Mouse (Mus musculus): Measurements from ENCODE around the gene Ppp2r5e.
"Not testable (repeated sequence)": the region's sequence is repeated elsewhere in the genome, so short reads cannot be mapped to it uniquely, and the experiment has no call there.

Gene Ppp2r5e

DNA sequence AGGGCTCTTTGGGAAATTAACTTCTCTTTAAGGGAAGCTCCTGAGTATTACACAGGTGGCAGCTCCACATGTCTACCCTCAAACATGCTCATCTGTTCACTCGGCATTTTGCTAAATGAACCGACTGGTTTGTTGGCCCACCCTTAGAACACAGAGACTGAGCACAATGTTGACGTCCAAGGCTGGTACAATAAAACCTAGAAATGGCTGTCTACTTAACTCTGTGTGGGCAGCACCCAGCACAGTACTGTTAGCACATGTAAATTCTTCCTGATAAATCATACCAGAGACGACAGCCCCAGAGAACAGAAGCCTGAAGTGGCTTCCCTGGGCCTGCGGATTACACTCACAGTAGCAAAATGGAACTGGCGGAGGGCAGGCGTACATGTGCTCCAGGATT is 59.5 kb downstream of the Ppp2r5e start:
- no peak for DNase-seq

DNA sequence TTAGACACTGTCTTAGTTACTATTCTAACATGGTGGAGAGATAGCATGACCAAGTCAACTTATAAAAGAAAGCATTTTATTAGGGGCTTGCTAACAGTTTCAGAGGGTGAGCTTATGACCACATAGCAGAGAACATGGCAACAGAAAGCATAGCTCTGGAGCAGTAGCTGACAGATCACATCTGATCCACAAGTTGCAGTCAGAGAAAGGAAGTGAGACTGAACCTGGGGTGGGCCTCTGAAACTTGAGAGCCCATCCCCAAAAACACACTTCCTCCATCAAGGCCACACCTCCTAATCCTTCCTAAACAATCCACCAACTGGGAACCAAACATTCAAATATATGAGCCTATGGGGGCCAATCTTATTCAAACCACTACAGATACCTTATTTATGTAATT is 62.9 kb downstream of the Ppp2r5e start:
- DNase-seq: no peak

DNA sequence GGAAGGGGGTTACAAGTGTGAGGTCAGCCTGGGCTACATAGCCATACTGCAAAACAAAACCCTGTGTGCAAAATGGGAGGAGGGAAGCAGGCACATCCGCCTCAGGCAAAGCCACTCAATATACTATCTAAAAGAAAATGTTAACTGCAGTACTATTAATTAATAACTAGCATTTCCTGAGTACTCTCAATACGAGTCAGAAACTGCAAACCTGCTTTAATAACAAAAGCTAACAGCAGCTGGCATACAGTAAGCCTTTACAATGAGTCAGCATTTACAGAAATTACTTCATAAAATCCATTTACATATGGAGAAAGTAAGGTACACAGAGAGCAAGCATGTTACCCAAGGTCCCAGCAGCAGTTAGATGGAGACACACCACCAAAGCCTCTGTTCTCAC is 64.2 kb downstream of the Ppp2r5e start:
- no peak for DNase-seq

DNA sequence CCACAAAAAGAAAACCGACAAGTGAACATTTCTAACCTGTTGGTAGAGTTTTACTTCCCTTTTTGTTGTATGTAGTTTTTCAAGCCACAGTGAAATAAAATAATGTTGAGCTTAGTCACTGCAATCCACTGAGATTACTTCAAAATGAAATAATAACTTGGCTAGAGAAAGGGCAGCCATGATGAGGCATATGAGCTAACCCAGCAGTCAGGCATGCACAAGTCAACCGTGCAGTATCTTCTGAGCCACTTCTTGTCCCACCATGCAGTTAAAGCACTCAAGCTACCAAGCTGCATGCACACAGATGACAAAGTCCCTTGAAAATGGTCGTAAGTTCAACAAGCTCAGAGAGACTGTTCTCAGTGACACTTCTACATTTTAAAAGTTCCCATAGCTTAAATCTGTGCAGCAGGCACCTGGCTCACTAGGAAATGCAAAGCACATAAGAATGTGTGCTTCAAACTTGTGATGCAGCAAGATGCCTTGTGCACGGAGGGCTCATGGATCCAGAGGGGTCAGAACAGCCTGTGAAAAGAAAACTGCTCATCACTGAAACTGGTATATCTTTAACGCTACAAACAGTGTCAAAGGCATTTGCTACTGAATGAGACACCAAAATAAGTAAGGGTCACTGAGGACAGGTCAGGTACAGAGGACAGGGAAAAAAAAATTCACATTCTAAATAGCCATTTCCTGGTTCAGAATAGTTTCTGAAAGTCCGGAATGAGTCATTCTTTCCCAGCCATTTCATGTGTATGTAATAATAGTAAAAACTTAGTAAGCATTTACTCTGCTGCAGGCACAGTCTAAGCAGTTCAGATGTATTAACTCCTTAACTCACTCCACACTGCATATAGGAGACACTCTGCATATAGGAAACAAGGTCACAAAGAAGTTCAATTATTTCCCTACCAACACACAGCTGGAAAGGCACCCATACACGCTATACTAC is 66.9 kb downstream of the Ppp2r5e start:
- no peak for DNase-seq

DNA sequence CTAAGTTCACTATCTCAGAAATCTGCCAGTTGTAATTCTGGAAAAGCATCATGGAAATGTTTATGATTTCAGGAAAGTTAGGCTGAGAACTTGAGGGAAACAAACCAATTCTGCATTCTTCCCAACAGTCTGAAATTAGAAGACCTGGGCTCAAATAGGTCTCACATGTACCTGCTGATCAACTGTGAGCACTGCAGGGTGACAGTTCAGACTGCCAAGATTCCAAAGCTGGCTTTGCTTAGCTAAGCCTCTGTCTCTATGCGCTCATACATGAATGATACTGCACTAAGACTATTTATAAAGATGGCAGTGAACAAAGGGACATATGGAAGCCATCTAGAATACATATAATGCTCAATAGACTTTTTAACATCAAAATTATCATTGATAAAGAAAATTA is 67.7 kb downstream of the Ppp2r5e start:
- peak; percentile 65 for DNase-seq

DNA sequence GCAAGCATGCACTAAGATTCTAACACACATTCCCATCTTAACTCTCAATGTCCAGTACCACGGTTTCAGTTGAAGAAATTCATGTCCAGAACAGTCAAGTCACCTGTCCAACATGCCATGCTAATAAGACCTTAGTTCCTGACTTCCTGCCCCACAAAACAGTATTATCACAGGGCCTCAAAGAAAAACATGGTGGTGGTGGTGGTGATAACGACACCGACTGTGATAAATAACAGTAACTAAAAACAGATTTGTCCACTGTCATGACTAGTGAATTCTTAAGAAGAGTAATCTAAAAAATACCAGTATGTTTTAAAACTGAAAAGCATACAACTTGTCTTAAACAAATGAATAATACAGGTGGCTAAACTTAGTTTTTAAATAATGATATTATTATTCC is 71.8 kb downstream of the Ppp2r5e start:
- no peak for DNase-seq

DNA sequence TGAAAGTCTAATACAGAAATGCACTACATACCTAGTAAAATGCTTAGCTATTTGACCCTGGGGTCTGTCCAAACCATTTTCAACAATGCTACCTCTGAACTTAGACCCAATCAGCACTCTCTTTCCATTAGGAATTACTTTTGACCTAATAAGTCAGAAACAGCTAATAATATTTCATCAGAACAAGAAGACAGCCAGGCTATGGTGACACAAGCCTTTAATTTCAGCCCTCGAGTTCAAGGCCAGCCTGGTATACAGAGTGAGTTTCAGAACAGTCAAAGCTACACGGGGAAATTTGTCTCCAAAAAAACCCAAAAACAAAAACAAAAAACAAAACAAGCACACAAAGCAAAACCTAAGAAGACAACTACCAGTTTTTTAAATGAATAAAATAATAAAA is 73.1 kb downstream of the Ppp2r5e start:
- no peak for DNase-seq

DNA sequence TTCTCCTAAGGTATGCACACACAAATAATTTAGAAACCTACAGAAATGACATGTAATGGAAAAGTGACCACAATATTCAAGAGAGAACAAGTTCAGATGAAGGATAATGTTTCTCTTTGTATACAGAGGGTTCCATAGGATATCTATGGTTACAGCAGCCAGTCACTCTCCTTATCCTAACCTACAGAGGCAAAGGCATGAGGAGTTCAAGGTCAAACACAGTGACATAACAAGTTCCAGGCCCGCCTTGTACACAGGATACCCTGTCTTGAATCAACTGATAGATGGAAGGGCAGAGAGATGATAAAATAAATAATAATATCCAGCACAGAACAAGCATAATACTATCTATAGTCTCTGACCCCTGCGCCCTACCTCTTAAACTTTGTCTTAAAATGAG is 73.7 kb downstream of the Ppp2r5e start:
- no peak for DNase-seq

DNA sequence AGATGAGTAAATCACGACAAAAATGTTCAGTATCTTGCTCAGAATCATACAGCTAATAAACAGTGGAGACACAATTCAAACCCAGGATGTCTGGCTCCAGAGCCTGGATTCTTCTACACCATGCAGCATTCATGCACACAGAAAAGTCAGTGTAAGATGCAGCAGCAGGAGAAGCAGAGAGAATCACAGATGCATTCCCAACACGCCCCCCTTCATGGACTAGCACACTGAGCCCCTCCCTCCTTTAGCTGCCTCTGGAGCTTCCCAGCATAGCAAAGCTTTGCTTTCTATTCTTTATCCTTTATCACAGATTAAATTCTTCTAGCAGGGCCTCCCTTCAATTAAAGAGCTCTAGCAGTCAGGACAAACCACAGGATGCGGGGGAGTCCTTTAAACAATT is 75.7 kb downstream of the Ppp2r5e start:
- DNase-seq: no peak

DNA sequence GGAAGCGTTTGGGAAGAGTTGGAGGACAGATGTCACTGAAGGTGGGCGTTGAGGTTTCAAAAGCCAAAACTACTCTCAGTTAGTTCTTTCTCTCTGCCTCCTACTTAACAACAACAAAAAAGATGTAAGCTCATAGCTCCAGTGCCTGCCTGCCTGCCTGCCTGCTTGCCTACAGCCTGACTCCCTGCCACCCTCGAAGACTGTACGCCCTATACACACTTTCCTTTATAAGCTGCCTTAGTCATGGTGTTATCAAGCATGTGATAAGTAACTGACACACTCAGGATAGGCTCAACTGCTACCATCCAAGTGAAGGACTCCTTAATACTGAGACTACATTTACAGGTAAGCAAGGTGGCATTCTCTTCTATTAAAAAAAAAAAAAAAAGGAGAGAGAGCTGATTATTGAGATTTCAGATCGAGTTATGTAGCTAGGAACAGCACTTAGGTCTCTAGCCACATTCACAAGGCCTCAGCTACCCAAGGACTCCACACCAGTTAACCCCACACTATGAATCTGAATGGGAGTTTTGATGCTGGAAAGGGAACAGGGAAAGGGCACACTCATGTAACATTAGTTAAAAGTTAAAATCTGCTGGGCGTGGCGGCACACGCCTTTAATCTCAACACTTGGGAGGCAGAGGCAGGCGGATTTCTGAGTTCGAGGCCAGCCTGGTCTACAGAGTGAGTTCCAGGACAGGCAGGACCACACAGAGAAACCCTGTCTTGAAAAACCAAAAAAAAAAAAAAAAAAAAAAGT is 76.7 kb downstream of the Ppp2r5e start:
- no peak for DNase-seq

DNA sequence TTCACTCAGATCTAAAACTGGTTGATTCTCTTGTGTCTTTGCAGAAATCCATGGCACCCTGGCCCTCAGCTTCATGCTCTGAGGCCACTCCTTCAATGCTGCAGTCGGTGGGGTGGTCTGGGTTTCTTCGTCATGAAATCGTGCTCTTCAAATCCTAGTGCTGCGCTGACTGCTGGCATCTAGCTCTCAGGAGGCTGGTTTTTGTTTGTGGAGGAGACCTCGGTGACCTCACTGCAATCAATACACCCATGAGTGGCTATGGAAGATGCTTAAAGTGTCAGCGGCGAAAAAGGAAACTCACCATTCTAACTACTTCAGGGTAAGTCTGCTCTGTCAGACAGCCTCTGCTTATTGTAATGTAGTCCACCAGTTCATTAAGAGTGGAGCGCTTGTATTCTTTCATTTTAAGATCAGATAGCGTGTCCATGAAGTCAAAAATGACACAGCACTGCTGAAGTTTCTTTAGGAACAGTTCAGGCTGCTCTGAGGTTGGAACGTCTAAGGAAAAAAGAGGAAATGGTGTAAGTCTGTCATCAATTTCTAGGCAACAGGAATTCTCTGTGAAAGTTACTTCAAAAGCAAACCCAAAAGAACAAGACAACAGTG is 80.6 kb downstream of the Ppp2r5e start:
- no peak for DNase-seq

DNA sequence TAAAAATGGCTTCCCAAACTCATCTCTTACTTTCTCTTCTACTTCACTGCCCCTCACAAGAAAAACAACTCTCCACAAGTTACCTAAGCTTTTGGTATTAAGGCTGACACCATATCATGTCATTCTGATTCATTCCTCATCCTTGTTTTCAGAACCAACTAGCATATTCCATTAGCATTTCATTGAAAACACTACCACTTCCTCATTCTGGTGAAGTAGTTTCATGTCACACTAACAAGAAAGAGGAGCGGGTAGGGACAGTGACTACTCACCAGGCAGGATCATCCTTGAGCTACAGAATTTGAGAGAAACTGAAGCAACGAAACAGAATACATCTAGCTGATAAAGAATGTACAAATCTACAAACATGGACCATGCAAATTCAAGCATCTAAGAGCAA is 84.5 kb downstream of the Ppp2r5e start:
- no peak for DNase-seq

DNA sequence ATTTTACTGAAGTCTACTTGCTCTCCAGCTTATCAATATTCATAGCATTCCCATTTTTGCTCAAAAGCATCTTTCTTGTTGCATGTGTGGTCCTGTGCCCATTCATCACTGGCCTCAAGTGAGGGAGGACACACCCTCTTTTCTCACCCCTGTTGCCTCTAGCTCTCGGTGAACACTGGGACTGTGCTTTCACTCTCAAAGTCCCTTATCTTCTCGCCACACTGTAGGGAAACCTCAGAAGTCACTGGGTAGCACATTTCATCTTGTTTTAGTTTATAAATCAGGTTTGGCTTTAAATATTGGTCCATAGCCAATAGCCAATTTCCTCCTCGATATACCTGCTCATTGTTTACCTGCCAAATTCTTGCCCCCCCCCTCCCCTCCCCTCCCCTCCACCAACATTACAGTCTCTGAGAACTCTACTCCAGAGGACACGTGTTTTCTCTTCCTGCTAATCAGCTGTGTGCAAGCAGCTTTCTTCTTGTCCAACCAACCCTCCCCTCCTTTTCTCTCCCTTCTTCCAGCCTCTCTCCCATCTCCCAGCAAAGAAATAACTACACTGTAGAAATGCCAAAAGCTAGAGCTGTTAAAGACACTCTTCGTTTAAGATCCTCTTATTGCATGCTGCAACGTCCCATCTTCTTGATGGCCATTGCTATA is 90.9 kb downstream of the Ppp2r5e start:
- DNase-seq: no peak

DNA sequence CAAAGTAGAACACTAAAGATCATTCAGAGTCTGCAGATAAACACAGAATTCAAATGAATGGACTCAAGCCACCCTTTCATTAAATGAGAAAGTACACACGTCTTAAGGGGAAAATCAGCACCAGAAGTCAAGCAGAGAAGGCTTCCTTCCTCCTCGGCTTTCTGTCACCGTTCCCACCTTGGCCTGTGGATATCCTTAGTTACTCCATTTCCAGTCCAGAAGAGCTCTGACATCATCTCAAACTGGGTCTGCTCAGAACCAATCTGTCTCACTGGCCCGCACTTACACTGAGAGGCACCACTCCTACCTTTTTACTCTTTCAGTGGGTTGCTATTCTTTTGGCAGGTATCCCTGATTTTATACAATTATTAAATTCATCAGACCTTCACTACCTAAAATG is 93.4 kb downstream of the Ppp2r5e start:
- DNase-seq: peak; percentile 51

DNA sequence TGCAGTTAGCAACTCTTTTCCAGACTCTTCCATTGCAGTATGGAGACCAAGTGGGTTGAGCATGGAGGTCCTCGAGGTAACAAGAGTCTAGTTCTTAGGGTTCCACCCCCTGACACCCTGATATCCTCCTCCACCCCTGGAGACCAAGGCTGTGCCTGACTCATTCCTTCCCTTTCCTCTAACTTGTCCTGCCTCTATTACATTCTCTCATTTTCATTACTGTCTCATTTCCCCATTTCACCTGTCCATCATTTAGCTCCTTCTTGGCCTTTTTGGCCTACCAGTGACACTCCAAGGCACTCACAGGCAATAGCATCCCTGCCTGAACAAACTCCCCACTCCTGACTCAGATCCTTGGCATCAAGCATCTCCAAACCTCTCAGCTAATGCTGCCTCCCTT is 98.3 kb downstream of the Ppp2r5e start:
- DNase-seq: no peak

DNA sequence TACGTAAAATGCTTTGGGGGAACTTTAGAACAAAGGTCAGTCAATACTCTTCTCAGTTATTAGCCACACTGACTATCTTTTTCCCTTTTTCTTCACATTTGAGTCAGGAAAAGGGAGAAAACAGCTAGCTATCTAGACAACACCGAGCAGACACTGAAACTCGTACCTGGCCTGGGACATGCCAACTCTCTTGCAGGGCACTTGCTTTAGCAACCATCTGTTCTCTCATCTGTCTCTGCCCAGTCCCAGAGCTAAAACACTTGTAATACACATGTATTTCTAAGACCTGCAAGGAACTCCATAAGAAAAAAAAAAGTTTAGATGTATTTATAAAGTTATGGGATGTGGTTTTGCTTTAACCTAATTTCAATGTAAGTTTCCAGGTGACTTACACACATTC is 100.4 kb downstream of the Ppp2r5e start:
- peak; percentile 46 for DNase-seq

DNA sequence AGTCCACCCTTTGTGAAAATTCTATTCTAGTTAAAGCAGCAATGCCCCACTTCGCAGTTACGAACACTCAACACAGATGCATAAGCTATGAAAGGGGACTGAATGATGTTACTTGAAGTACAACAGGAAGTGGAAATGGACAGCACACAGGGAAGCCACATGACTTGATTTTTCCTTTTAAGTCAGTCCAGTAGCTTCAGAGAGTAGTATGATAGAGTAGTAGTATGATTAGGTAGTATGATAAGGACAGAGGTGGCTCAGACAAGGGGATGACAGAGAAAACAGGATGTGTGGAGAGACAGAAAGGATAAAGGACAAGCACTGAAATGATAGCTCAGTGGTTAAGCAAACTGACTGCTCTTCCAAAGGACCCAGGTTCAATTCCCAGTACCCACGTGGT is 101.4 kb downstream of the Ppp2r5e start:
- DNase-seq: no peak

DNA sequence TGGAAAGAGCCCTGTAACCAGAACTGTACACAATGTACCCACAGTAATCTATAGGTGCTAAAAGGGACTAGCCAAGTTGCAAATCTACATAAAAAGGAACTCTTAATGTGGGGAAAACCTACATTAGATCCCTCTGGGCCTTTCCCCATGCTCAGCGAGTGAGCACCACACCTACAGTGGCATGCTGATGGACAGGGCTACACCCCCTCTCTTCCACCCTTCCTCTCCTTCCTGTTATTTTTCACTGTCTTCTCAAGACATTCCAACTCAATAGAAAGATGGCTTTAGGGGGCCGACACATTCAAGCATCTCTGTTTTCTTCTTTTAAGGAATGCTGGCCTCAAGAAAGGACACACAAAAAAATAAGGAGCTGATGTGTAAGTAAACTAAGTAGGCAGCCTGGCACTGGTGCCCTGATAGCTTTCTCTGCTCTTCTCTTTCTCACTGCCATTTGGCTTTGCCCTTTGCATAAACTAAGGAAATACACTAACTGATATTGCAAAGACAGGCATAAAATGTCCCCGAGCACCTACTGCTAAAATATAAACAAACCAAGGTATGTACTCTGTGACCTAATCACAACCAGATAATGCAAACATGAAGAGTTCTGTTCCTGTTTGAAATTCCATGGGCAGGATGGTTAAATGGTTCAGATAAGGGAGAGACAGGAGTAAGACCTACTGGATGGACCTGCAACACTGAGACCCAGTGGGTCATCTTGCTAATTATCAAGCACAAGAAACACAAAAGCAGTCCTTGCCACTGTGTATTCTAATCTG is 103.3 kb downstream of the Ppp2r5e start:
- DNase-seq: no peak

DNA sequence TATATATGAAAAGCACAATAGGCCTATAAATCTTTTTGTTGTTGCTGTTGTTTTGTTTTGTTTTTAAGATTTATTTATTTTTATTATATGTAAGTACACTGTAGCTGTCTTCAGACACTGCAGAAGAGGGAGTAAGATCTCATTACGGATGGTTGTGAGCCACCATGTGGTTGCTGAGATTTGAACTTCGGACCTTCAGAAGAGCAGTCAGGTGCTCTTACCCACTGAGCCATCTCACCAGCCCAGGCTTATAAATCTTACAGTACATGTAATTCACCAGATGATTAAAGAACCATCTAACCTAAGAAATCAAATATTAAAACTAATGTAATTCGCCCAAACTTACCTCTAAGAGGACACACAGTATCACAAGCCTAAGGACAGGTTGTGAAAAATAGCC is 103.9 kb downstream of the Ppp2r5e start:
- DNase-seq: not testable (repeated sequence)

DNA sequence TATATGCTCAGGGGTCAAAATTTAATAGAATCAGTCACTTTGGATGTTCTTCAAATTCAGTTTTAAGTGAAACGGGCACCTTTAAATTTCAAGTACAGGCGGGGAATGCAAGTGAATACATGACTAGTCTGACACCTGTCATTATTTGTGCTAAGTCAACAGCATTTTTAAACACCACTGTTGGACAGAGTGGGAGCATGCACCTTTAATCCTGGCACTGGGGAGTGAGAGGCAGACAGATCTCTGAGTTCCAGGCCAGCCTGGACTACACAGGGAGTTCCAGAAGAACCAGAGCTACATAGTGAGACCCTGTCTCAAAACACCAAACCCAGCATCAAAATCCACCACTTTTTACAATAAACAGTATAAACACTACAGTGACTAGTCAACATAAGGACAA is 108.5 kb downstream of the Ppp2r5e start:
- no peak for DNase-seq

DNA sequence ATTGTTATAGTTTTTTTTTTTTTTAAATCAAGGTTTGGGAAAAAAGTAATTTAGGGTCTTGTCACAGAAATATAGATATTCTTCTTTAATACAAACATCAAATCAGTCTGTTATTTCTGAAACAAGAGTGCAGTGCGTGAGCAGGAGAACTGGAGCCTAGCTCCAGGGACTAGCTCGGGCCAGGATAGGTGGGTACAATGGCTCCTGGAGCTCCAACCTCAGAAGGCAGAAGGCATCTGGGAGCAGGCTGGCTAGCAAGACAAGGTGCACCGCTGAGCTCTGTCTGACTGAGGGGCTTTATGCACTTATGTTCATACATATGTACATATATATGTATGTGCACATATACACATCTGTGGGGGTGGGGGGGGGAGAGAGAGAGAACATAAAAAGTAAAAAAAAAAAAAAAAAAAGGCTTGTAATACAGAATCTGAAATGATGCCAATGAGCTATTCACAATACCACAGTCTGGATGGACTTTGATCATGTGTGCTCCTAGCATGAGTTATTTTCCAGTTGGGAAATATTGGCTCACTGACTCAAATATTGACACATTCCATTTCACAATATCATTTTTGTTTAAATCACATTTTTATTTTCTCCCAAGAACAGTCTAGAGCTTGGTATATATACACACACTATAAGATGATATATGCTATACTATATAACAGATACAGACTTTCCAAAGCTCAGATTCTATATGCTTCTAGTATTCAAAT is 109.3 kb downstream of the Ppp2r5e start:
- no peak for DNase-seq

DNA sequence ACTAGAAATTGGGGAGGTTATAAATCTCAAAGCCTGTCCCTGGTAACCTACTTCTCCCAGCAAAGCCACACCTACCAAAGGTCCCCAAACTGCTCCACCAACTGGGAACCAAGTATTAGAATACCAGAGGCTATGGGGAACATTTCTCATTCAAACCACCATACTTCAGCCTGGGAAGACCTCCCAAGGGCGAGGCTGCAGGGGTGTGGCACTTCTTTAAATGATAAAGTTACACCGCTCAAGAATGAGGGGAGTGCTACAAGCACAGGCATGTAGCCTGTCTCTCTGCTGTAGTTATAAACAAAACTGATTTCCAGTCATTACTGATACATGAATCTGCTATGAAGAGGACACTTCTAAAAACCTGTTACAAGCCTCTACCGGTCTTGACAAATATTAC is 113.3 kb downstream of the Ppp2r5e start:
- DNase-seq: no peak
